Mouse (Mus musculus) CH12.LX (cell line): ENCODE data around the gene Lifr.

Experiments used
- BHLHE40 ChIP-seq: IDR thresholded peaks from 2 replicates; pipeline ENCODE4 v1.6.1; 2011; ENCODE audit warnings: mild to moderate bottlenecking, low read depth, low read length, improper control_type of control experiment
- CTCF ChIP-seq, 2 experiments: IDR thresholded peaks in 1 of 2; conservative IDR thresholded peaks in 1 of 2; 2 replicates each; pipeline ENCODE4 v1.5.1; 2011 to 2012; ENCODE audit warnings: low read depth in 2 of 2, low read length in 2 of 2, improper control_type of control experiment in 1 of 2, inconsistent platforms in 1 of 2, mild to moderate bottlenecking in 1 of 2, moderate library complexity in 1 of 2
- MAFK ChIP-seq: IDR thresholded peaks from 2 replicates; pipeline ENCODE4 v1.6.1; 2011; ENCODE audit warnings: low read length, improper control_type of control experiment; ENCODE audit not compliant: insufficient replicate concordance
- MAX ChIP-seq: IDR thresholded peaks from 2 replicates; pipeline ENCODE4 v1.6.1; 2011; ENCODE audit warnings: low read length, improper control_type of control experiment
- POLR2A ChIP-seq: IDR thresholded peaks from 2 replicates; pipeline ENCODE4 v1.6.1; 2011; ENCODE audit warnings: low read depth, mild to moderate bottlenecking, improper control_type of control experiment, low read length
- UBTF ChIP-seq: IDR thresholded peaks from 2 replicates; pipeline ENCODE4 v1.6.1; 2012; ENCODE audit warnings: low read depth, mild to moderate bottlenecking, inconsistent platforms, low read length, improper control_type of control experiment, moderate library complexity
- ZKSCAN1 ChIP-seq: IDR thresholded peaks from 2 replicates; pipeline ENCODE4 v1.6.1; 2012; ENCODE audit warnings: low read depth, inconsistent platforms, low read length, improper control_type of control experiment, borderline replicate concordance

- TF ChIP-seq POLR2A (no peak), MAFK (no peak), BHLHE40 (no peak), MAX (no peak), CTCF (conservative IDR thresholded peaks at IDR 0.05 in 1 of 2, IDR thresholded peaks at IDR 0.05 in 1 of 2; ENCODE audit: low read depth in 2 of 2, low read length in 2 of 2) (no peak), UBTF (no peak), ZKSCAN1 (no peak)
Measured at GRCm38 (mm10) chr15:7239904-7240303, 149.5 kb downstream of the Lifr start.
